Mouse (Mus musculus): Measurements from ENCODE around the gene Rab5c.

Rab5c gene

DNA sequence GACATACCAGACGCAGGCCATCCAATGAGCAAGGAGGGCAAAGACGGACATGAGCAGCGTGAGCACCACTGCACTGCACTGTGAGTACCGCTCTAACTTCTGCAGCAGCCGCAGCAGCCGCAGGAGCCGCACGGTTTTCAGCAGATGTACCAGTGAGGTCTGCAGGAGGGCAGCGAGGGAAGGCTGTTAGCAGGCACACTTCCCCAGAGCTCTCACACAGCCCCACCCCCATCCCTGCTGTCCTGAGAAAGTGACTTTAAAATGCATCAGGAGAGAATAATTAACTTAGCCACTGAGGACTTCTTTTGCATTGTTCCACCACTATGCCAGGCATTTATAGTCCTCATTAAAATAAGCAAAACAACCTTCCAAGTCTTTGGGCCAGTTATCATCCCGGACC is 14.3 kb upstream of the Rab5c start:
- DNase-seq: no peak

DNA sequence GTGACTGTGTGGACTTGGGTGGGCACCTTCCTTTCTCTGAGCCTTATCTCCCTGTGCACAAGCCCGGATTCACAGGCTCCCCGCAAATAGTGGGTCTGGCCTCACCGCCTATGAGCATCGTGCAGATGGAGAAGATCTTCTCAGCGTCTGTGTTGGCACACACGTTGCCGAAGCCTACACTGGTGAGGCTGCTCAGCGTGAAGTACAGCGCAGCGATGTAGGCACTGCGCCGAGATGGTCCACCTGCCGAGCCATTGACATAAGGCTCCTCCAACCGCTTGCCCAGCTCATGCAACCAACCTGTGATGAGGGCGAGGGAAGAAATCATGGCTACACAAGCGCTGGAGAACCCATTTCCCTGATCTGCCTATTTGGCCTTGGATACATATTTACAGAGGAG is 12.1 kb upstream of the Rab5c start:
- no peak for DNase-seq

DNA sequence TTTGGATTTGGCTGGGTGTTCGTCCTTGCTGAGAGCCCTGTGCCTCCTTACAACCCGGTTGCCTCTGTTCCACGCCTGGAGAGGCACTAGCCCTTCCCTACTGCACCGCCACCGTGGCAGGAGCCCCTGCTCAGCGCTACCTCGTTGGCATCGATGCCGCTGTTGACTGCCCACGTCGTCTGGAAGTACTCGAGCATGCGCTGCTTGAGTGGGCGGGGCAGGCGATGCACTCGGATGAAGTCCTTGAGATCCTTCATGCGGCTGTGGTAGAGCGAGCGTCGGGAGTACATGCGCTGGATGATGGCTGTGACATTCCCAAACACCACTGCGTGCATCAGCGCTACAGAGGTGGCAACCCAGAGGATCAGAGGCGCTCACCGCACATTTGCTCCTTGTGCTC is 11.5 kb upstream of the Rab5c start:
- DNase-seq: no peak

DNA sequence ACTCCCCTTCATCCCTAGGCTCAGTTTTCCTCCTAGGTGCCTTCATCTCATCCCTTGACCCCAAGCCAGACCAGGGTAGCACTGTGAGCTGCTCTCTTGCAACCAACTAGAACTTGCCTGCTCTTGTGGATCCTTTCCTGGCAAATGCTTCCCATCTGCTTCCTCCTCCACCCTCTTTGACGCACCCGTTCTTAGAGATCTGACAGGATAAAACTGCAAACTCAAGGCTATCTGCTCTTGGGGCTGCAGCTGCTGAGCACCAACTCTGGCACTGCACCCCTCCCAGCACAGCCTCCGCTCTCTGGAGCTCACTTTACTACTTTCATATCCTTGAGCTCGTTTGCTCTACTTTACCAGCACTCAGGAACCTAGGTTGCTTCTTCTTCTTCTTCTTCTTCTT is 10.6 kb upstream of the Rab5c start:
- no peak for DNase-seq

DNA sequence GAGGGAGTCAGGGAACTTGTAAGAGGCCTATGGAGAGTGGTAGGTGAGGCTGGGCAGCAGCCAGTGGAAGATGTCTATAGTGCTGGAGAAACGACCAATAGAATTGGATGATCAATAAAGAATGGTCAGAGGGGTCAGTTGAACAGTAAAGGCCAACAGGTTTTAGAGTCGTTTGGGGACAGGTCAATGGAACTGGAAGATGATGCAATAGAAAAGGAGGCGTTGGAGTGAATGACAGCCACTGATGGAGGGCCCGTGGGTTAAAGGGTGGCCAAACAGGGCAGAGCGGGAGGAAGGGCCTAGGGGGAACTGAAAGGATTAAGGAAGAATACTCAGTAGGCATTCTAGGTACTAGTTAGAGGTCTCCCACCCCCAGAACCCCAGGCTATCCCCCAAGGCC is 9.1 kb upstream of the Rab5c start:
- DNase-seq: no peak

DNA sequence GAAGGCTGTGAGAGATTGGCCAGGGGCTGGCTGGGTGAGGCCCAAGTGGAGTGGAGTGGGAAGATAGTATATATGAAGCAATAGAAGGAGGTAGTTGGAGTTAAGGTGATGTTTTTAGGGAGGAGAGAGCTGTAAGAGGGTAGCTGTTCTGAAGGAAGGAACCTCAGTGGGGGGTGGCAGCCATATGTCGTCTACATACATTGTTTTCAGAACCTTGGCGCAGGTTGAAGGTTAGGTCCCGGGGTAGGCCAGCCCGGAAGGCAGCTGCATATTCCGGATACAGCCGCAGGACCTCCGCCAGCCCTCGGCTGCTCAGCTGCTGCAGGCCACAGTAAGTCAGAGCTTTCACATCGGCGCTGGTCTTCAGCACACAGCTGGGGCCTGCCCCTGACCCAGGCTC is 8.5 kb upstream of the Rab5c start:
- DNase-seq: no peak

DNA sequence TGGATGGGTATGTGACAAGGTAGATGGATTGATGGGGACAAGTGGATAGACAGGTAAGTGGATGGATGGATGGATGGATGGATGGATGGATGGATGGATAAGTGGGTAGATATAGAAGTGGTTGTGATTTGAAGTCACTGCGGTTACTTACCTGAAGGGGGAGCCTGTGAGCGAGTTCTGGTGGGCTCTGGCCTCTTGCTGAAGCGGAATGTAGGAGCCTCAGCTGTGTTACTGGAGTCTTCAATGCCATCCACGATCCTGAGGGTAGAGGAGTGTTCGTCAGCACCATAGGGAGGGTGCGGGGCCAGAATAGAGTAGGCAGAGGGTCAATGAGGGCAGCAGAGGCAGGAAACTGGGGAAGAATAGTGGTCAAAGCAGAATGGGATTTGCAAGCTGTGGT is 7.1 kb upstream of the Rab5c start:
- DNase-seq: peak; percentile 70

DNA sequence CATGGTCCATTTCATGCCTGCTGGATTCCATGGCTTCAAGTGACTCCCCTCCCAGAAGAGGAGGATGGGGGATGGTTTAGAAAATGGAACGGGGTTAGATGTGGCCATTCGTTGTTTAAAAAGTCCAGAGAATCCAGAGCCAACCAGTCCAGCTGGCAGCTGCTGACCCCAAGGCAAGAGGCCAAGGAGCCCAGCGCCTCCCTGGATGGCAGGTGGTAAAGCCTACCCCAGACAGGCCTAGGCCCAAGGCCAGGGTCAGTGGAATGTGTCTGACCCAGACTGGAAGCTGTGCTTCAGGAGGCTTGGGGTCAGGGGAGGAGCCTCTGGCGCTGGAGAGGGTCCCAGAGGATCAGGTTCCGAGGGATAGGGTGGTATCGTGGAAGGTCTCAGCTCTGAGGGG is 3.3 kb upstream of the Rab5c start:
- DNase-seq: peak; percentile 37

DNA sequence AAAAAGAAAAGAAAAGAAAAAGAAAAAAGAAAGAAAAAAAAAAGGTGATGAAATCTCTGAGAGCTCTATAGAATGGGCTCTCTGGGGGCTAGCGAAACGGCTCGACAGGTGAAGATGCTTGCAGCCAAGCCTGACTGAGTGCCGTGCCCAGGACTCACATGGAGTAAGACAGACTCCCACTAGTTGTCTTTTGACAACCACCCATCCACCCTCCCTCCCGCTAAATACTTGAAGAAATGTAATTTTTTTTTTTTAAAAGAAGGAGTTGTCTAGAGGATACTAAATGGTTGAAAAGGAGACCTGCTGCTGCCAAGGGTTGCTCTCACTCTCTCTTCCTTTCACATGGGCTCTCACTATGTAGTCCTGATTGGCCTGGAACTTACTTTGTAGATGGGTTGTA is 734 bp upstream of the Rab5c start:
- DNase-seq: no peak

DNA sequence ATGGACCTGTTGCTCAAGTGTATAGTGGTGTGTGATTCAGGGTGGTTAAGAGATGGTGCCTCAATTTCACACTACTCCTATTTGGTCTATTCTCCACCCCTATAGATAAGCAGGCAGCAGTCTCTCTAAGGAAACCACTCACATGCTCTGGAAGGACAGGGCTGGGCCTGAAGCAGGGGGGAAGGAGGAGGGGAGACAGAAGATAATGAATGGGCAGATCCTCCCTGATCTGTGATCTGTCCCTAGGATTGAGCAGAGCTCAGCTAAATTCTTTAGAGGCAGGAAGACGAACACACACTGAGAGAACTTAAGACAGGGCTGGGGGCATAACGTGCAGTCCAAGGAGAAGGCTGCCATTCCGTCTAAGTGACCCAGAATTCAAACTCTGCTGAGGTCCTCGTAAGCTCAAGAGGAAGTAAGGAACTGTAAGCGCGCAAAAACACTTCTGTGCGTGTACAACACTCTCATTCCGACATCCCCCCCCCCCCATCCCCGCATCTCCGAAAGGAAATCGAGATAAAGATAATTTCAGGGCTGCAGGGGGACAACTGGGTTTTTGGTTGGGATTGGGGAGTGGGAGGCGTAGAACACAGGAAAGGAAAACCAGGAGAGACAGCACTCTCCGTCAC is 796 bp downstream of the Rab5c start:
- DNase-seq: no peak

DNA sequence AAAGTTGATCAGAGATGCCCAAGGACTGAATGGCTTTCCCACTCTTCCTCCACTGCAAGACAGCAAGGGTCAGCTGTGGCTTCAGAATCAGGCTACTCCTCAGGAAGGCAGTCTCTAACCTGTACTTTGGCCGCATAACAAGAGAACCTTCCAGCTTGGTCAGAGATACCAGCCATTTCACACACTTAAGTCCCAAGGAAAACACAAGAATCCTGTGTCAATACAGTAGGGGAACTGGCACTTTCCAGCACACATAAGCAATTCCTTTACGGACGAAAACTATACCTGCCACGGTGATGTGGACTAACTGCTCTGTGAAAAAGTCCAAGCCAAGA is 1.3 kb downstream of the Rab5c start:
- DNase-seq: no peak

DNA sequence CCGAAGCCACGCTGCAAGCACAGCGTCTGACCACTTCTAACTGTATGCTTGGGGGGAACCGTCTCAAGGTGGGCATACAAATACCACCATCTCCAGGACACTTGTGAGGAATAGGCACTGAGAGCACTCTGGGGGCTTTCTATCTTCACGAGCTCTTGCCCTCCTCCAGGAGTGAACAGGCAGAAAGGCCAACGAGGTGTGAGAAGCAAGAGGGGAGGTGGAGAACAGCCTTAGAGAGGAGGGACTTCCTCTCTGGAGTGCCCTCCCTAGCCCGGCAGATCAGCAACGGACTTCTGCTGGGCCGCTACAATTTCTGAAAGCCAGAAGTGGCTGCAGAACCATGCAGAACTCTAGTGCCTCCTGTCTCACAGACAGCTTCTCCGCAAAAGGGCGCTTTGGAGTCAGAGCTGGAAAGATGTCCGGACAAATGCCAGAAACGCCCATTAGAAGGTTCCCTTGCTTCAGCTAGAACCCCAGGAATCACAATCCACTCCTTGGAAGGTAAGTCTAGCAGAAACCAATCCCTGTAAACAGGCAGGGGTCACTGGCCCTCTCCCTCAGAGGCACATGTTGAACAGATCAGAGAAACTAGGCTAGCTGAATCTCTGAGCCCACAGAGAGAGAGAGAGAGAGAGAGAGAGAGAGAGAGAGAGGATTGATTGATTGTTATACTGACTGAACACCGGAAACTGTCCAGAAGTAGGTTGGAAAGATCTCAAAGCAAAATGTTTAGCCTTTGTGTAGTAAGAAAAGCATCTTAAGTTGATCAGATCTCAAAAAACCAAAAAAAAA is 1.9 kb downstream of the Rab5c start:
- no peak for DNase-seq

DNA sequence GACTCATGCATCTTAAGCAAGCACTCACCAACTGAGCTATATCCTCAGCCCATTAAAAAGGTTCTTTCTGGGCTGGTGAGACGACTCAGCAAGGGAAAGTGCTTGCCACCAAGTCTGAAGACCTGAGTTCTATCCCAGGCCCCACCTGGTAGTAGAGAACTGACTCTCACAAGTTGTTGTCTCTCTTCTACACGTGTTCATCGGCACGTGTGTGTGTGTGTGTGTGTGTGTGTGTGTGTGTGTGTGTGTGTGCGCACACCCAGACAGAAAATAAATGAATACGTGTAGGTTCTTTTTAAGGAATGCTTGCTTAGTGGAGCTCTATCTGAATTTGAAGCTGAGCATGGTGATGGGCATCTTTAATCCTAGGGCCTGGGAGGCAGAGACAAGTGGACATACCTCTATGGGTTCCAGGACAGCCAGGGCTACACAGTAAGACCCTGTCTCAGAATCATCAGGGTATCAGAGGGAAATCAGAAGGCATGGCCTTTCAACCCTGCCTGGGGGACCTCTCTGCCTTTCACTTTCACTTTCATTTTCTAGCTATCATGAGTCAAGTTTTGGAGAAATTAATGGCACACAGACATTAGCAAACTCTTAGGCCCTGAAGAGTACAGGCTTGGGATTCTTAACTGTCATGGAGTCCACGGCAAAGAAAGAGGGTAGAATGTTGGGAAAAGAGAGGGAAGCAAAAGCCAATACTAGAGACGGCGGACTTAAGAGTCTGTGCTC is 2.7 kb downstream of the Rab5c start:
- no peak for DNase-seq

DNA sequence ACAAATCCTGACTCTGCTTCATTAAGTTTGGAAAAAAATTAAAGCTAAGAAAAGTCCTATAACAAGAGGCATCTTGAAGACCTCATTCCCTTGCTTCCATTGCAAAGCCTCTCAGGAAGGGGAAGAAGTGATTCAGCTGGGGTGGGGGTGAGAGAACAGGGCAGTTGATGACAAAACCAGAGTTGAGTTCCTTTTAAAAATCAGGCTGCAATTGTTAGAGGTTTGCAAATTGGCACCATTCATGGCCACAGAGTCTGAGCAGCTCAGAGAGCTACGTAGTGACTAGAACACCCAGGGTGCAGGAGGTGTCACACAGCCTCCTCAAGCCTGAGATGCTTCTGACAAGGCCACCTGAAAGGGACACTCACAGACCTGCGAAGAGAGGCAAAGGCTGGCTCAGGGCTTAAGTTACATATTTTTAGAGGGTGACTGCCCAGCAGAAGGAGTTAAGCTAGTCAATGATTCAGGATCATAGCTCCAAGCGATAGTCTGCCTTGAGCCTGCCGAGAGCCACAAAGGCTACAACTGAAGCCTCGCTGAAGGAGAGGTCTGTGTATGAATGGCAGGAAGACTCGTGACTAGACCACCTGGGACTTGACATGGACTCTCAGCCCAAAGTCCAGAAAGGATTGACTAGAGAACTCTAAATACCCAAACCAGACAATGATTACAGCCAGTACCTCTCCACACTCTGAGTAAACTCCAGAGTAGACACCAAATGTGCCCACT is 7.4 kb downstream of the Rab5c start:
- no peak for DNase-seq

DNA sequence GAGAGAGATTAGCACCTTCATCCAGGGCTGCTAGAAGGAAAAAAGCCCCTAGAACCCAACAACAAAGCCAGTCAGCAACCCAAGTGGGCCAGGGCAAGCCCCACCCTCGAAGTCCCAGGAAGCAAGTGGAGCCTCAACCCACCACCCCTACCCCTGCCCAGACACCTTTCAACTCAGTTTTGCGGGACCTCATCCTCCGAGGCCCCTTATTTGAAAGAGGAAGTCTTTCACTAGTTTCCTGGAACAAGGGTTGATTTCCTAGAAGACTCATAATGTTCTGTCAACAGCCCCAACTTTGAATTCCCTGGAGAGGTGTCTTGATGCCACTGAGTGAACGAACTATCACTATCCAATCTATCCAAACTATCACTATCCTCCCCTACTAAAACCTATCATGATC is 8.0 kb downstream of the Rab5c start:
- DNase-seq: no peak

DNA sequence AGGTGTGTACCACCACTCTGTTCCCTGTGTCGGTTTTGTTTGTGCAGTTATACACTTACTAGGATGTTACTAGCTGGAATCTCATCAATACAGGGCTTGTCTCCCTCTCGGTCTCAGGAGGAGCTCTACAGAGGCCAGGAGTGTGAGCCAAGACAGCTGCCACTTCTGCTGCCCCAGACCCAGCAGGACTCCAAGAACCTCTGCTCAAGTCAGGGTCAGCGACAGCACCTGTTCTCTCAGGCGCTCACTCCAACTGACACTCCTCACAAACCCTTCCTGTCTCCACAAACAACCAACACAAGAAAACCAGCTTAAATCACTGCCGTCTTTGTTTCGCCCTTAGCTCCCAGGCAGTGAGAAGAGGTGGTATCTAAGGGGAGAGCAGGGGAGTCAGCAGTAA is 9.4 kb downstream of the Rab5c start:
- DNase-seq: no peak

DNA sequence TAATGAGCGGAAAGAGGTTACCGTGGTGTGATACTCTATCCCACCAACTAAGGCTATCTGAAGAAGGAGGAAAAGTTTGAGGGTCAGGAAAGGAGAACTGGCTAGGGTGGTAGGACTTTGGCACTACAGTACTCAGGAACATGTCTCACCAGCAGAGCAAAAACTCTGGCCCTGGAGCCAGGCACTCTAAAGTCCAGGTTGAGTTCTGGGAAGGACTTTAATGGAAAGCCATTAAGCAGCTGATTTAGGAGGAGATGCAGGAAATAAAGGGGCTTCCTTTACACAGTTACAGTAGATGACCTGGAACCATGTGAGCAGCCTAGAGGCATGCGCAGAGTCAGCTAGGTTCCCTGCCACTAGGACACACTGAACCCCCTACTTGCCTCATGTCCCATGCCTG is 10.8 kb downstream of the Rab5c start:
- no peak for DNase-seq

DNA sequence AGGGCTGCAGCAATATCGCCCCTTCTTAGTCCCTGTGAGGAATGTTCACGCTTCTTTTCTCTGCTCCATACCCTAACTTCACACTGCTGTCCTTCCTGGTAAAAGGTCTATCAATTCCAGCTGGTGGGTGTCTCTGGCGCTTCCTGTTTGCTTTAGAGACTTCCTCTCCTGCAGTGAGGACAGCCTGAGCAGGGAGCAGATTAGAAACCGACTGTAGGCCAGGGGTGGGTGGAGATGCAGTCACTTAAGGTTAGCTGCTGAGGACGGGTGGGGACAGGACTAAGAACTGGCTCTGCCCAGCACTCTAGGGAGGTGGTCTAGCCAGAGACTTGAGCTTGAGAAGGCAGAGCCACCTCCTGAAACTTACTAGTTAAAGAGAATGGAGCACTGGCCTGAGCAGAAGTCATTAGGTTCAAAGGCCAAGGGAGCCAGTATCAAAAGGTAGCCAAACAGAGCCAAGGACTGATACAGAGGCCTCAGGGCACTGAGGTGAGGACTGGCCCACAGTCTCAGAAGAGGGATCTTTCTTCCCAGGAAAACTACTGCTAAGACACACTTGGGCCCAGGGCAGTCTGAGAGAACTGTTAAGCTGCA is 13.0 kb downstream of the Rab5c start:
- DNase-seq: peak; percentile 75

DNA sequence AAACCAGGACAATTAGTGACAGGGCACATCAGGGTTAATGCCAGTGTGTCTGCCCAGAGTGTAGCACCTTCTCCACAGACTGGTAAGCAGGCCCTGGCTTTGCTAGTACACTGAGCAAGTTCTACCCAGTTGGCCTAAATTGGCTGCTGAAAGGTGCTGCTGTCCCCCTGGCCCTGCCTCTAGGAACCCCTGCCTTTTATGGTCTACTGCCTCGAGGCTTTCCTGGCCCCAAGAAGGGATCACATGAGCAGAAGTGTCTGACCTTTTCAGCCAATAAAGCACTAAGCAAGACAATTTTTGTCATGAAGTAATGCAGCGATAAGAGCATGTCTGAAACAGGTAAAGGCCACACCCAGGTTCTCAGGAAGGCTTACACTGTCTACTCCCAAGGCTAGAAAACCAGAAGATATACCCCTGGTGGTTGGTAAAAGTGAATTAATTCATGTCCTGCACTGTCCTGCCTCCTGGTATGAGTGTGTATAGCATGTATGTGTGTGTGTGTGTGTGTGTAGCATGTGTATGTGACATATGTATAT is 15.5 kb downstream of the Rab5c start:
- DNase-seq: no peak

DNA sequence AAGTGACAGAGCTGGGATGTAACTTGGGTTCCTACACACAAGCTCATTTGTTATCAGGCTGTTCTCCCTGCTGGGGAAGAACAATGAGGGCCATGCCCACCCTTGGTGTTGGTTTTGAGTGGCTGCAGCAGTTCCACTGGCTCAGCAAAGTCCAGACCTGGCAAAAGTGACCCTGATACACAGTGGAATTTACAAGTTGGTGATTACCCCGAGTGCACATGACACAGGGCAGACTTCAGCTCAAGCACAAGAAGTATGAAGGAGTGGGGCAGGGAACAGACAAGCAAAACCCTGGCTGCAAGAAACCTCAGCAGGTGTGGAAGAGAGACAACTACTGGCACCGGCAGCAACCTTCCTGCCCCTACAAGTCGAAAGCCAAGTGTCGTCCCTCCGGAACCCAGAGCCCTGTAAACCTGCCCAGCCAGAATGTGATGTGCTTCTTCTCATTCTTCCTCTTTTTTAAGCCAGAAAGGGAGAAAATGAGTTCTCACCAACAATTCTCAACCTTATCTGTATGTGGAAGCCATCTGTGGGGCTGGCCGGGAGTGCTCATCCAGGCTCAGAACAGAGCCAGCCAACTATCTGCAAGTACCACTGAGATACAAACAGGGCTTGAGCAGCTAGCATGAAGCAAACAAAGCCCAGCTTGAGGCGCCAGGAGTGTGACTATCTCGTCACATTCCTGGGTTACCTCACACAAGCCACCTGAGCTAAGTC is 16.1 kb downstream of the Rab5c start:
- no peak for DNase-seq

DNA sequence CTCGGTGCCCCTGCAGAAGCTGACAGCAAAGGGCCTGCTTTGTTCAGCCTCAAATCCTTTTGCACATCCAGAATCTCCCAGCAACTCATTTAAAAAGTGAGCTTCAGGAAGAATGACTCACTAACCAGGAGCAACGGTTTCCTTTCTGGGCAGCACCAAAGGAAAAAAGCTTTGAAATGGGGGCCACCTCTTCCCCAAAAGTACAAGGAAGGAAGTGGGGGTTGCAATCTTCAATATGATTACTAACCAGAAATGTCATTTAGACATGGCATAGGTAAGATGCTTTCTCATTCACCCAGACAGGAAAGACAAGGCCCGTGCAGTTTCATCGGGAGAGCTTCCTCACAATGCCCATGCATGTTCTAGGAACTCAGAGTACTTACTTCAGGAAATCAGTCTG is 16.8 kb downstream of the Rab5c start:
- no peak for DNase-seq

DNA sequence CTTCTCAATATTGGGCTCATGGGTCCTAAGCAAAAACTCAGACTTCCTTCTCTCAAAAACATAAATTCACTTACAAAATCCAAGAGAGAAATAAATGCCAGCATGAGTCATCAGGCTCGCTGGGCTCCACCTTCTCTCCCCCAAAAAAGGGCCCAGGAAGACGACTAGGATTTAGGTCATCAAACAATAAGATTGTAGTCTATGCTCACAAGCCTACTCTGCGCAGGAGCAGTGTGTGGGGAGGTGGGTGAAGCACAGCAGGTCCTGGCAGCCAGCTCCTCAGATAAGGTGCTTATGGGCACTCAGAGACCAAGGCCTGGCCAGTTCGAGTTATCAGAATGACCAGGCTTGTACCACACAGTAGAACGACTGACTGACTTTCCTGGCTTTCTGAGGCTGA is 17.7 kb downstream of the Rab5c start:
- DNase-seq: no peak
